Mouse (Mus musculus) MEL (cell line): ENCODE measurements around the gene Phb. TPM values are rescaled to one million over a fixed set of nuclear protein-coding genes. Genes with fewer than 3 reads are reported as not detected.

Experiments
- DNase-seq: peaks from one replicate; pipeline ENCODE4 v3.0.0; 2011; ENCODE audit warnings: low read depth, low spot score
- H3K27ac ChIP-seq: 2 replicates; pipeline ENCODE4 v1.5.1; 2012; ENCODE audit warnings: low read depth, mild to moderate bottlenecking, control low read depth, low read length, moderate library complexity; ENCODE audit not compliant: control insufficient read depth
- H3K27me3 ChIP-seq, 2 experiments: fragments of 150-350 bp in 1 of 2; sonication (generic) in 1 of 2; 2 replicates each; pipeline ENCODE4 v1.6.1; 2012; ENCODE audit warnings: low read length in 2 of 2, mild to moderate bottlenecking in 2 of 2, improper control_type of control experiment in 1 of 2, moderate library complexity in 1 of 2; ENCODE audit not compliant: insufficient read depth in 2 of 2, control insufficient read depth in 1 of 2
- H3K36me3 ChIP-seq, 2 experiments: 2 replicates each; pipeline ENCODE4 v1.6.1; 2012 to 2014; ENCODE audit warnings: low read length in 2 of 2, improper control_type of control experiment in 1 of 2, inconsistent platforms in 1 of 2, mild to moderate bottlenecking in 1 of 2; ENCODE audit not compliant: insufficient read depth in 2 of 2, control insufficient read depth in 1 of 2
- H3K4me1 ChIP-seq, 2 experiments: fragments of 150-350 bp in 1 of 2; sonication (generic) in 1 of 2; 2 replicates each; pipeline ENCODE4 v1.6.1; 2012; ENCODE audit warnings: low read length in 2 of 2, improper control_type of control experiment in 1 of 2, mild to moderate bottlenecking in 1 of 2; ENCODE audit not compliant: insufficient read depth in 2 of 2, control insufficient read depth in 1 of 2
- H3K4me3 ChIP-seq, 2 experiments: fragments of 150-350 bp in 1 of 2; sonication (generic) in 1 of 2; 2 replicates each; pipeline ENCODE4 v1.5.1; 2012; ENCODE audit warnings: low read depth in 2 of 2, low read length in 2 of 2, mild to moderate bottlenecking in 2 of 2, moderate library complexity in 2 of 2, control low read depth in 1 of 2, improper control_type of control experiment in 1 of 2; ENCODE audit not compliant: control insufficient read depth in 1 of 2, insufficient read depth in 1 of 2
- H3K79me2 ChIP-seq: 2 replicates; pipeline ENCODE4 v1.6.1; 2012; ENCODE audit warnings: mild to moderate bottlenecking, low read length, moderate library complexity; ENCODE audit not compliant: control insufficient read depth, poor library complexity, insufficient read depth
- H3K9ac ChIP-seq: 2 replicates; pipeline ENCODE4 v1.6.1; 2012; ENCODE audit warnings: low read depth, mild to moderate bottlenecking, control low read depth, low read length, moderate library complexity; ENCODE audit not compliant: control insufficient read depth, poor library complexity, severe bottlenecking
- H3K9me3 ChIP-seq: fragments of 150-350 bp; sonication (generic); replicated peaks from 2 replicates; pipeline ENCODE4 v1.6.1; 2012; ENCODE audit warnings: mild to moderate bottlenecking, low read length, improper control_type of control experiment, moderate library complexity; ENCODE audit not compliant: insufficient read depth
- BHLHE40 ChIP-seq: IDR thresholded peaks from 2 replicates; pipeline ENCODE4 v1.6.1; 2012; ENCODE audit warnings: low read depth, mild to moderate bottlenecking, inconsistent platforms, low read length, improper control_type of control experiment, borderline replicate concordance
- CHD1 ChIP-seq: IDR thresholded peaks from 2 replicates; pipeline ENCODE4 v1.6.1; 2012; ENCODE audit warnings: low read depth, mild to moderate bottlenecking, inconsistent platforms, low read length, improper control_type of control experiment
- CHD2 ChIP-seq: IDR thresholded peaks from 2 replicates; pipeline ENCODE4 v1.6.1; 2011; ENCODE audit warnings: low read length, improper control_type of control experiment
- E2F4 ChIP-seq: IDR thresholded peaks from 2 replicates; pipeline ENCODE4 v1.6.1; 2011; ENCODE audit warnings: low read depth, low read length, improper control_type of control experiment, borderline replicate concordance
- ELF1 ChIP-seq: IDR thresholded peaks from 2 replicates; pipeline ENCODE4 v1.6.1; 2014; ENCODE audit warnings: low read depth, mild to moderate bottlenecking, inconsistent platforms, low read length, improper control_type of control experiment, moderate library complexity
- EP300 ChIP-seq, 2 experiments: IDR thresholded peaks; 2 replicates each; pipeline ENCODE4 v1.6.1; 2011; ENCODE audit warnings: improper control_type of control experiment in 2 of 2, low read length in 2 of 2, low read depth in 1 of 2, mild to moderate bottlenecking in 1 of 2
- ETS1 ChIP-seq: IDR thresholded peaks from 2 replicates; pipeline ENCODE4 v1.6.1; 2012; ENCODE audit warnings: low read depth, mild to moderate bottlenecking, inconsistent platforms, low read length, improper control_type of control experiment, moderate library complexity
- GATA1 ChIP-seq: IDR thresholded peaks from 2 replicates; pipeline ENCODE4 v1.6.1; 2011; ENCODE audit warnings: low read depth, low read length, improper control_type of control experiment
- HCFC1 ChIP-seq: IDR thresholded peaks from 2 replicates; pipeline ENCODE4 v1.6.1; 2012; ENCODE audit warnings: low read depth, mild to moderate bottlenecking, inconsistent platforms, low read length, improper control_type of control experiment, moderate library complexity
- JUND ChIP-seq: IDR thresholded peaks from 2 replicates; pipeline ENCODE4 v1.6.1; 2011; ENCODE audit warnings: low read depth, mild to moderate bottlenecking, improper control_type of control experiment, low read length
- MYB ChIP-seq: IDR thresholded peaks from 2 replicates; pipeline ENCODE4 v1.6.1; 2011; ENCODE audit warnings: mild to moderate bottlenecking, low read depth, low read length, improper control_type of control experiment
- MYC ChIP-seq: IDR thresholded peaks from 2 replicates; pipeline ENCODE4 v1.6.1; 2011; ENCODE audit warnings: low read depth, mild to moderate bottlenecking, low read length, improper control_type of control experiment, moderate library complexity
- NELFE ChIP-seq: IDR thresholded peaks from 2 replicates; pipeline ENCODE4 v1.6.1; 2011; ENCODE audit warnings: low read depth, low read length, improper control_type of control experiment
- NRF1 ChIP-seq: IDR thresholded peaks from 2 replicates; pipeline ENCODE4 v1.6.1; 2014; ENCODE audit warnings: low read depth, mild to moderate bottlenecking, inconsistent platforms, low read length, improper control_type of control experiment, moderate library complexity; ENCODE audit not compliant: poor library complexity, insufficient read depth, severe bottlenecking
- RCOR1 ChIP-seq: IDR thresholded peaks from 2 replicates; pipeline ENCODE4 v1.6.1; 2012; ENCODE audit warnings: low read depth, mild to moderate bottlenecking, inconsistent platforms, low read length, improper control_type of control experiment
- SMC3 ChIP-seq: IDR thresholded peaks from 2 replicates; pipeline ENCODE4 v1.6.1; 2011; ENCODE audit warnings: low read depth, low read length, improper control_type of control experiment
- TAL1 ChIP-seq: IDR thresholded peaks from 2 replicates; pipeline ENCODE4 v1.6.1; 2012; ENCODE audit warnings: mild to moderate bottlenecking, inconsistent platforms, low read length, moderate library complexity, mixed read lengths
- TBP ChIP-seq: IDR thresholded peaks from 2 replicates; pipeline ENCODE4 v1.8.0; 2011; ENCODE audit warnings: low read depth, low read length, improper control_type of control experiment
- TCF12 ChIP-seq: IDR thresholded peaks from 2 replicates; pipeline ENCODE4 v1.6.1; 2014; ENCODE audit warnings: low read depth, mild to moderate bottlenecking, inconsistent platforms, low read length, improper control_type of control experiment, moderate library complexity
- ZNF384 ChIP-seq: IDR thresholded peaks from 2 replicates; pipeline ENCODE4 v1.6.1; 2012; ENCODE audit warnings: low read depth, mild to moderate bottlenecking, inconsistent platforms, low read length, improper control_type of control experiment
- polyA plus RNA-seq, 2 experiments: library from polyadenylated mRNA; stranded (reverse) in 1 of 2; unstranded in 1 of 2; fragments of >175 nt in 1 of 2; fragments of >200 nt in 1 of 2; gene quantifications; 2 replicates each; pipeline versions ENCODE4 v1.2.1 to v1.2.4; 2012; ENCODE audit warnings: low replicate concordance in 2 of 2, low read depth in 1 of 2; ENCODE audit not compliant: insufficient read length in 2 of 2, insufficient read depth in 1 of 2, missing spikeins in 1 of 2
- total RNA-seq: library from RNA; depleted of rRNA; stranded (reverse); fragments of 300-350 nt; gene quantifications from 2 replicates; pipeline ENCODE4 v1.2.3, GENCODE M21; 2012

Gene Phb
- total and polyA plus RNA-seq, 3 experiments, result 302 to 788 TPM; not detected in 1

GRCm38 (mm10) chr11:95631301-95631700 is 35.5 kb upstream of the Phb start:
- Histone ChIP-seq H3K4me3 (no peak overlapping the region), H3K4me1 (no peaks in the 10 kb centered on the region), H3K27ac (no peak overlapping the region), H3K27me3 (peaks cover 9 to 15% of the 10 kb centered on the region in 2 experiments), H3K79me2 (no peaks in the 10 kb centered on the region), H3K36me3 (no peaks in the 10 kb centered on the region), H3K9ac (no peak overlapping the region), H3K9me3 (no peaks in the 10 kb centered on the region)
- DNase-seq, result no peak
- no peak for TF ChIP-seq ZNF384
- TF ChIP-seq ETS1, result no peak

GRCm38 (mm10) chr11:95632474-95632873 is 34.3 kb upstream of the Phb start:
- Histone ChIP-seq H3K36me3 (no peaks in the 10 kb centered on the region), H3K27ac (no peak overlapping the region), H3K9me3 (no peaks in the 10 kb centered on the region), H3K9ac (no peak overlapping the region), H3K27me3 (peaks cover 3 to 7% of the 10 kb centered on the region in 2 experiments), H3K79me2 (no peaks in the 10 kb centered on the region), H3K4me3 (no peak overlapping the region), H3K4me1 (no peaks in the 10 kb centered on the region)
- no peak for DNase-seq
- TF ChIP-seq RCOR1, result no peak
- no peak for TF ChIP-seq JUND
- TF ChIP-seq HCFC1, result no peak
- TF ChIP-seq NRF1, result no peak
- TF ChIP-seq GATA1, result no peak
- no peak for TF ChIP-seq CHD2
- no peak for TF ChIP-seq NELFE
- TF ChIP-seq SMC3, result no peak

- TF ChIP-seq ELF1 (no peak), MYC (no peak), EP300 (IDR thresholded peaks at IDR 0.05; ENCODE audit: low read depth in 1 of 2, low read length in 2 of 2) (no peak), MYB (no peak), BHLHE40 (no peak), TAL1 (no peak), HCFC1 (no peak), NELFE (no peak), CHD1 (no peak), SMC3 (no peak), TBP (no peak), JUND (no peak), GATA1 (no peak), E2F4 (no peak), TCF12 (no peak), CHD2 (no peak)
- TF ChIP-seq, all 39 proteins: peak for 0
- no peak for DNase-seq
- Histone ChIP-seq H3K9ac (no peak overlapping the region), H3K36me3 (no peaks in the 10 kb centered on the region), H3K27me3 (peaks cover 3 to 9% of the 10 kb centered on the region in 2 experiments), H3K4me3 (no peak overlapping the region), H3K9me3 (no peaks in the 10 kb centered on the region), H3K4me1 (no peaks in the 10 kb centered on the region), H3K79me2 (no peaks in the 10 kb centered on the region), H3K27ac (no peak overlapping the region)
Measured at GRCm38 (mm10) chr11:95633512-95634000, 33.2 kb upstream of the Phb start.
